Mouse (Mus musculus) embryo, embryonic 9.5 days (tissue): ENCODE measurements around the gene Ilkap.

Experiments used
- DNase-seq: peaks from one replicate; pipeline ENCODE4 v3.0.0-alpha.2; 2017; ENCODE audit errors: extremely low spot score

The Ilkap gene

GRCm38 (mm10) chr1:91398260-91399062, at the start of gene Ilkap:
Gene Ilkap, minus strand, starts transcription at chr1:91398815.
- peak; percentile 85 for DNase-seq

DNA sequence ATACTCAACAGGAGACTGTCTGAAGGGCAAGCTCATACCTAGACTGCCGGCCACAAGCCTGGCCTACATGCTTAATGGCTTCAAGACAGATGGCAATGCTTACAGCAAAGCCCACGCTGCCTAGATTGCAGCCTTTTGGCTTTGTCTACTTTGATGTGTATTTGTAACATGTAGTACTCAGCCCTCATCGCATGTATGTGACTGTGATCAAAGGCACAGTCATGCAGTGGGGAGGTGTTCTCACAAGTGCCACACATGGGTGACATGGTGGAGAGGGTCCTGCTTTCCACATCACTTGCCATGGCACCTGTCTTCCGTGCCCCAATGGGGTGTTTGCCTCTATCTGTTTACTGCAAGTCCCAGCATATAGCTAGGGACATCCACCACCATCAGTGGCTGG, 47.9 kb upstream of the Ilkap start:
- DNase-seq = no peak

- DNase-seq = no peak
Observed at GRCm38 (mm10) chr1:91446060-91446459, 47.4 kb upstream of the Ilkap start.

- no peak for DNase-seq
Observed at GRCm38 (mm10) chr1:91444841-91445830, 46.5 kb upstream of the Ilkap start.

DNA sequence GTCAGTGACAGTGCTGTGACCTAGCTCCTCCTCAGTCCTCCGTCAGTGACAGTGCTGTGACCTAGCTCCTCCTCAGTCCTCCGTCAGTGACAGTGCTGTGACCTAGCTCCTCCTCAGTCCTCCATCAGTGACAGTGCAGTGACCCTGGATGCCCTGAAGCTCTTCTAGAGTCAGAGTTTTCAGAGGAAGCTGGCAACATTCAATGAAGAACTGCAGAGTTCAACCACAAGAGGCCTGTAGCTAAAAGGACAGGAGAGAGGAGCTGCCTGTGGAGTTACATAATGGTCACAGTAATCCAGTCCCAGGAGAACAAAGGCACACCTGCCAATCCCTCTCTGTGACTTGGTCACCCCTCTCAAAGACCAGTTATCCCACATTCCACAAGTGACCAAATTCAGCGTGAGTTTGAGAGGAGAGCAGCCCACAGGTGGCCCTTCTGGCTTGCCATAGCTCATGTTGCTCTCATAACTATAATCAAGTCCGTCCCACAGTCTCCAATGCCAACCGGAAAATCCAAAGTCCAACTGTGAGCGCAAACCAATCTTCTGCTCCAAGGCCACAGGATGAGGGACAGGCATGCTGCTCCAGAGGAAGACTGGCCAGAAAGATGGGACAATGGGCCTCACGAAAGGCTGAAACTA, 43.9 kb upstream of the Ilkap start:
- DNase-seq = no peak

DNA sequence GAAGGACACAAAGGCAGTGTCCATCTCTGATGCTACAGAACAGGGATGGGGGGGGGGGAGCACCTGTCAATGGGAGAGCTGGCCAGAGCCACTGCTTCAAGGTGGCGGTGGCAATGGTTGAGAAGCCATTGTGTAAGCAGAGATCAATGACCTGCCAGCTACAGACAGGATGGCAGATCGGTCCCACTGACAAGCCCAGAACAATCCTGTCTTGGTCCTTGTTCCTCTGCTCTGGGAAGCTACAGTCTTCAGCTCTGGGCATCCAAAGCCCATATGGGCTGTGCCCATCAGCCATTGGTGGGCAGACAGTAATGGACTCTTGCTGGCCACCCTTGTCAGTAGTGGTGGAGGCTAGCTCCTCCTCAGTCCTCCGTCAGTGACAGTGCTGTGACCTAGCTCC, 43.2 kb upstream of the Ilkap start:
- no peak for DNase-seq

DNA sequence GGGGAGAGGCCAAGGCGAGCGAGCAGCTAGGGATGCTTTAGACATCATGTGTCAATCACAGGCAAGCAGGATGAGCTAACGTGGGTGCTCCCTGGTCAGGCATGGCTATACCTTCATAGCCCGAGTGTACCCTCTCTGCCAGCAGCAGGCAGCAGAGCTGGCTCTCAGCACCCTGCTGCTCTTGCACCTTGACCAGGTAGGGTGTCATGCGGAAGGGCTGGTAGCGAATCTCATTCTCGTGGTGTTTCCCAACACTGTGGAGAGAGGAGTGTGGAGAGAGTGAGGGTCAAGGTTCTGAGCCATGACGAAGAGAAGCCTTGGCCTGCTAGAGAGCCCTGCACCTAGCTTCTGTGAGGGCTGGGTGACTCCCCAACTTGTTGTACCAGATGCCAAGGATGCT, 41.2 kb upstream of the Ilkap start:
- DNase-seq = no peak

- DNase-seq = no peak
Observed at GRCm38 (mm10) chr1:91437573-91437972, 39.0 kb upstream of the Ilkap start.

GRCm38 (mm10) chr1:91437083-91437400, 38.4 kb upstream of the Ilkap start:
- no peak for DNase-seq

DNA sequence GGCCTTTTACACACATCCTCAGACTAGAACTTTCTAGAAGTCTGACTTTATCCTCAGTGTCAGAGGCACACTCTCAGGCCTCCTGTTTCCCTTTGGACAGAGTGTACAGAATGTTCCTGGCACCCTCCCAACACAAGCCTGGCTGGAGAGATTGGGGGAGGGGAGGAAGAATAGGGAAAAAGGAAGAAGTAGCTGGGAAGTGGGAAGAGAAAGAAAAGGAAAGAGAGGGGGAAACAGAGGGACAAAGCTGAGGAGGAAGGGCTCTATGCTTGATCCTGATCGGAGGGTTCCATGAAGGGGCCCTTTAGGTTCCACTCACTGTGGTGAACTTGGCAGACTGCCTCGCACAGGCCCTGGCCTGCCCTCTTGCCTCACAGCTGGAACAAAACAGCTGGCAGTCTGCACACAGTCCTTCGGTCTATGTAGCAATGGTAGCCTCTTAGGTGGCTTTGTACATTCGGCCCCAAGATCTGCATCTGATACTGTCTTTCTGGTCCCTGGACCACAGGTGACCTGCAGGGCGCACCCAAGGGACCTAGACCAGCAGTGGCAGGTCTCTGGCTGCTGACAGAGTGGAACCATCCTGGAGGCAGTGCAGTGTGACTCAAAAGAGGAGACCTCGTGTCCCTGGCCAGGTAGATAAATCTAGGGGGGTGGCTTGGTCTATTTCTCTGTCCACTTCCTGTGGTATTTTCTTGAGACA, 37.9 kb upstream of the Ilkap start:
- no peak for DNase-seq

DNA sequence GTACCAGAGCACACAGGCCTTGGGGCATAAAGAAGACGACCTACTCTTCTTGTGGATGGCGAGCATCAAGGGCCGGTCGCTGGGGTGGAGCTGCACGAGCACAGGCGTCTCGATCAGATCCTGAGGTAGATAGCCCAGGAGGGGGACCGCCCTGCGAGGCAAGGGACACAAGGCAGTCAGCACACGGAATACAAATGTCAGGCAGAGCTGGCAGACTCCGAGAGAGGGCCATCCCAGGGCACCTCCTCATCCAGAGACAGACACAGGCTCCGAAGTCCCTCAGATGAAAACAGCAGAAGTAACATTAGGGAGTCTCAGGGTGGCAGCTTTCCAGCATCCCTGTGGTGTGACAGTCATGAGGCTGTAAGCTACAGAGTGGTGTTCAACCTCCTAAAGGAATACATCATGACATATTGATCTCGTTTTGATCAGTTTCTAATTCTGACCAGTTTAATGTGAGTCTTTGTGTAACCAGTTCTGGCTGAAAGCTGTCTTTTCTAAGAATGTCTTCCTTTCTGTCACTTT, 37.1 kb upstream of the Ilkap start:
- DNase-seq = no peak

DNA sequence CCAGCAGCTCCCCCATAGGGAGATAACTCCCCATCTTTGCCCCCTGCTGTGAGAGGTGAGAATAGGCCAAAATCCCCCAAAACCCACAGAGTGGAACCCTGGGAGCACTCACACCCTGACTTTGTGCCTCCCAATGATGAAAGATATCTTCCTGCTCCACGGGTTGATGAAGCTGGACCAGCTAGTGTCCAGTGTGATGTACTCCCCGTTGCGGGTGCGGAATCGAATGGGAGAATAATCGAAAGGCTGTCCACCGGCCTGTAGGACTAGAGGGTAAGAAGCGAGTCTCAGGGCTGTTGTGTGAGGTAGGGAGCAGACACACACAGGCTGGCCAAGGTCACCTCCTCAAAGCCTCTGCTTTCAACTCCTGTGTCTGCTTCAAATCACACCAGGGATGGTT, 36.3 kb upstream of the Ilkap start:
- no peak for DNase-seq

DNA sequence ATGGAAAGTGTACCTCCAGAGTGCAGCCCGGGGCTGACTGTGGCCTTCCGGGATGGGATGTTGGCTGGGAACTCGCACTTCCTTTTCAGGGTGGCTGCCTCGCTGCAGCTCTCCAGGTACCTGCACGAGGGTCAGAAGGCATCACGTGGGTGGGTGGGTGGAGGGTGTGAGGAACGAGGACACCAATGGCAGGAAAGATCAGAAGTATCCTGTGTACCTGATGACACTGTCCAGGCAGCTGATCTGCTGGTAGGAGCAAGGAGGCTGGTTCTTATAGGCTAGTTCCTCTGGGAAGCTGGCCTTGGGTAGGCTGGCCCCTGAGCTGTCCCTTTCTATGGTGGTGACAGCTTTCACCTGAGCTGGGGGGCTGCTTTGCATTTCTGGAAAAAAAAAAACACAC, 32.1 kb upstream of the Ilkap start:
- no peak for DNase-seq

GRCm38 (mm10) chr1:91429212-91429611, 30.6 kb upstream of the Ilkap start:
- no peak for DNase-seq

- peak; percentile 69 for DNase-seq
Observed at GRCm38 (mm10) chr1:91428614-91429013, 30.0 kb upstream of the Ilkap start.

- no peak for DNase-seq
Observed at GRCm38 (mm10) chr1:91426397-91426796, 27.8 kb upstream of the Ilkap start.

DNA sequence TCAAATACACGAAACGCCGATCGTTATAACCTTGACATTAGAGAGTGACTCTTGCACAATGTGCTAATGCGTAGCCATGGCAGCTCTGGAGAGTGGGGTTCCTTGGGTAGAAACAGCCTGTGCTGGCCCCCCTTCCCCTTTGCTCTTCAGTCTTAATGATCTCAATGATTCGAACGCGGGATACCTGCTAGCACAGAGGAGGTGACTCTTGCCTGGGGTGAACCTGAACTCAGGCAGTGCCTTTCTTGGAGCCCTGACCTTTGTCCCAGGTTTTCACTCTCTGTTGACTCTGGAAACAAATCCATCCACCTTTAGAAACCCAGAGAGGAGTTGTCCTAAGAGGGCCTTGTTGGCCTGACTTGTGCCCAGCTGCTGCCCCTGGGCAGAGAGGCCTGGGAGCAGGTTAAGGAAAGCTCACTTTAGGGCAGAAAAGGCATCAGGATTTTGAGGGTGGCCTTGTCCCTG, 22.0 kb upstream of the Ilkap start:
- DNase-seq = no peak

DNA sequence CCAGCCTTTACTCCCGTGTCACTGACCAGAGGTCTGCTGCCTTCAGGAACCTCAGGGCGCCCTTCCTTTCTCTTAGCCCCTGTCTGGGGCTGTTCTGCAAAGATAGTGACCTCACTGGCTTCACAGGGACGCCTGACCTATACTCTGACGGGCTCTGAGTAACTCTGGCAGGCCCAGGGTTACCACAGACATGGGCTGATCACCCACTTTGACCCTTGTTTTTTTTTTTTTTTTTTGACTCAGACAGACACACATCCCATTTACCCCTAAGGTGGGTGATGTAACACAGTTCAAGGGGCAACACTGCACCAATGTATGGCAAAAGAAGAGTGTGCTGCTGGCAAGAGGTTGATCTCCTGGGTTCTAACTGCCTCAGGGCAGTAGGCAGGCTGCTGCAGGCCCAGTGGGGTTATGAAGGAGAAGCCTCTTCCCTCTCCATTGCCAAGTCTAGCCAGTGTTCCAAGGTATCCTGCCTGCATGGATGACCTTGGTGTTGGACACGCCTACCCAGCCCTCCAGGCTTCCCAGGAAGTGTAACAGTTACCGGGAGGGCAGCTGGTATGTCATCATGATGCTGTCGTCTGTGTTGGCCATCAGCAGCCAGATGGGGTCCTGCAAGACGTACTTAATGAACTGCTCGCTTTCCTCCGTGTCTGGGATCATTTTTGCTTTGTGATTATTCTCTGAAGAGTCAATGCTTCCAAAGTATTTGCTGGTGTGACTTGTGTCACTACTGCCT, 21.4 kb upstream of the Ilkap start:
- no peak for DNase-seq

GRCm38 (mm10) chr1:91417991-91418390, 19.4 kb upstream of the Ilkap start:
- no peak for DNase-seq

GRCm38 (mm10) chr1:91415311-91415710, 16.7 kb upstream of the Ilkap start:
- DNase-seq = no peak

DNA sequence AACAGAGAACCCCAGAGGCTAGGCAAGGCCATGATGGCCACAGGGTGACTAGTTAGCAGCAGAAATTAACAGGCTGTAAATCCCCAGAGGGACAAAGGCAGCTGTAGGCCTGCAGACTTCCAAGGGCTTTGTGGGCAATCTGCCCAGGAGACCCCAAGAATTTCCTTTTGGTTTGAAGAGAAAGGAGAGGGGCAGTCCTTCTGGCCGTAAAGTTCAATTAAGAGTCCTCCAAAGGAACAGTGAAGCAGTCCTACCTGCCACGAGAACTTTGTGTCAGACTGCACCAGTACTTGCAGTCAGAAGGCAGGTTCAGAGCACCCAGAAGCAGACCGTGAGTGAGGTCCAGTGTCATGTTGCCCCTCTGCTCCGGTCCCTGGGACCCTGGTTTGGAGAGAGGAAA, 16.3 kb upstream of the Ilkap start:
- peak; percentile 17 for DNase-seq
